Mouse (Mus musculus): ENCODE measurements around the gene Rad23a. TPM values are rescaled to one million over a fixed set of nuclear protein-coding genes. Genes with fewer than 3 reads are reported as not detected.

Rad23a gene
- 109 and 111 TPM in 2 replicates for polyA plus RNA-seq (2014; fragmentation: Nextera tagmentation; extraction: Ambion mirVana)

- Histone ChIP-seq H3K27me3 (replicated peaks; ENCODE audit: control insufficient read depth, insufficient read depth, low read length) (no peaks in the 10 kb centered on the region), H3K4me1 (ENCODE audit: control insufficient read depth, insufficient read depth, low read length) (peaks cover 27% of the 10 kb centered on the region; the same call in 1 of the 2 replicates), H3K36me3 (ENCODE audit: control insufficient read depth, insufficient read depth, low read length) (peaks cover 86% of the 10 kb centered on the region)
Measured at GRCm38 (mm10) chr8:84840248-84840999, at the start of gene Rad23a. Gene Rad23a, minus strand, starts transcription at chr8:84840665.

GRCm38 (mm10) chr8:84889141-84889540, 48.7 kb upstream of the Rad23a start:
- ATAC-seq (ENCODE audit: low read depth) = no peak
- no peak overlapping the region for H3K4me2 ChIP-seq (ENCODE audit: low read depth, low read length)
- no peak overlapping the region for H3K9ac ChIP-seq (ENCODE audit: low read depth, low read length)
- no peaks in the 10 kb centered on the region for H3K27me3 ChIP-seq (replicated peaks; ENCODE audit: control insufficient read depth, insufficient read depth, low read length)
- no peaks in the 10 kb centered on the region for H3K9me3 ChIP-seq (ENCODE audit: control insufficient read depth, low read length)
- WGBS = 100% methylated on average over 1 of the region's 1 CpGs
- DNase-seq (ENCODE audit: low spot score) = no peak
- H3K4me3 ChIP-seq (ENCODE audit: low read depth, low read length) = no peak overlapping the region
- H3K4me1 ChIP-seq (ENCODE audit: control insufficient read depth, insufficient read depth, low read length) = peaks cover 6% of the 10 kb centered on the region; the same call in 1 of the 2 replicates
- no peak overlapping the region for H3K27ac ChIP-seq (replicated peaks; ENCODE audit: low read depth, low read length)
- peaks cover 43% of the 10 kb centered on the region for H3K36me3 ChIP-seq (ENCODE audit: control insufficient read depth, insufficient read depth, low read length)

More at GRCm38 (mm10) chr8:84840248-84840999, at the start of gene Rad23a:
- Histone ChIP-seq H3K27ac (replicated peaks; ENCODE audit: low read depth, low read length) (peak within 1 kb of the TSS; percentile 88), H3K9ac (ENCODE audit: low read depth, low read length) (peak within 1 kb of the TSS; percentile 92), H3K4me3 (ENCODE audit: low read depth, low read length) (peak within 1 kb of the TSS; percentile 81), H3K9me3 (ENCODE audit: control insufficient read depth, low read length) (no peaks in the 10 kb centered on the region), H3K4me2 (ENCODE audit: low read depth, low read length) (peak within 1 kb of the TSS; percentile 62)
- peak; percentile 98 for DNase-seq (ENCODE audit: low spot score)
- under 1% methylated on average over 16 of the region's 55 CpGs for WGBS
- peak; percentile 94 for ATAC-seq (ENCODE audit: low read depth)

GRCm38 (mm10) chr8:84888280-84888679, 47.8 kb upstream of the Rad23a start:
- peaks cover 6% of the 10 kb centered on the region; the same call in 1 of the 2 replicates for H3K4me1 ChIP-seq (ENCODE audit: control insufficient read depth, insufficient read depth, low read length)
- DNase-seq (ENCODE audit: low spot score) (no peak), ATAC-seq (ENCODE audit: low read depth) (no peak)
- H3K4me3 ChIP-seq (ENCODE audit: low read depth, low read length) = no peak overlapping the region
- H3K9ac ChIP-seq (ENCODE audit: low read depth, low read length) = no peak overlapping the region
- no peaks in the 10 kb centered on the region for H3K9me3 ChIP-seq (ENCODE audit: control insufficient read depth, low read length)
- H3K27ac ChIP-seq (replicated peaks; ENCODE audit: low read depth, low read length) = no peak overlapping the region
- peaks cover 47% of the 10 kb centered on the region for H3K36me3 ChIP-seq (ENCODE audit: control insufficient read depth, insufficient read depth, low read length)
- 93% methylated on average over 3 of the region's 3 CpGs for WGBS
- no peaks in the 10 kb centered on the region for H3K27me3 ChIP-seq (replicated peaks; ENCODE audit: control insufficient read depth, insufficient read depth, low read length)
- no peak overlapping the region for H3K4me2 ChIP-seq (ENCODE audit: low read depth, low read length)

GRCm38 (mm10) chr8:84884728-84885127, 44.3 kb upstream of the Rad23a start:
- no peak overlapping the region for H3K27ac ChIP-seq (replicated peaks; ENCODE audit: low read depth, low read length)
- no peak overlapping the region for H3K4me2 ChIP-seq (ENCODE audit: low read depth, low read length)
- no peak overlapping the region for H3K4me3 ChIP-seq (ENCODE audit: low read depth, low read length)
- DNase-seq (ENCODE audit: low spot score) (no peak), ATAC-seq (ENCODE audit: low read depth) (no peak)
- no peak overlapping the region for H3K9ac ChIP-seq (ENCODE audit: low read depth, low read length)
- 91% methylated on average over 4 of the region's 4 CpGs for WGBS
- H3K4me1 ChIP-seq (ENCODE audit: control insufficient read depth, insufficient read depth, low read length) = no peaks in the 10 kb centered on the region
- no peaks in the 10 kb centered on the region for H3K9me3 ChIP-seq (ENCODE audit: control insufficient read depth, low read length)
- H3K27me3 ChIP-seq (replicated peaks; ENCODE audit: control insufficient read depth, insufficient read depth, low read length) = no peaks in the 10 kb centered on the region
- H3K36me3 ChIP-seq (ENCODE audit: control insufficient read depth, insufficient read depth, low read length) = peaks cover 38% of the 10 kb centered on the region

GRCm38 (mm10) chr8:84878915-84879314, 38.5 kb upstream of the Rad23a start:
- Histone ChIP-seq H3K9me3 (ENCODE audit: control insufficient read depth, low read length) (no peaks in the 10 kb centered on the region), H3K4me2 (ENCODE audit: low read depth, low read length) (no peak overlapping the region), H3K27me3 (replicated peaks; ENCODE audit: control insufficient read depth, insufficient read depth, low read length) (no peaks in the 10 kb centered on the region), H3K4me1 (ENCODE audit: control insufficient read depth, insufficient read depth, low read length) (no peaks in the 10 kb centered on the region), H3K4me3 (ENCODE audit: low read depth, low read length) (no peak overlapping the region), H3K9ac (ENCODE audit: low read depth, low read length) (no peak overlapping the region), H3K27ac (replicated peaks; ENCODE audit: low read depth, low read length) (no peak overlapping the region), H3K36me3 (ENCODE audit: control insufficient read depth, insufficient read depth, low read length) (peaks cover 4% of the 10 kb centered on the region)
- ATAC-seq (ENCODE audit: low read depth) = no peak
- 81% methylated on average over 1 of the region's 1 CpGs for WGBS
- DNase-seq (ENCODE audit: low spot score) = no peak

- no peak overlapping the region for H3K9ac ChIP-seq (ENCODE audit: low read depth, low read length)
- no peak for ATAC-seq (ENCODE audit: low read depth)
Measured at GRCm38 (mm10) chr8:84877297-84878035, 37.0 kb upstream of the Rad23a start.

GRCm38 (mm10) chr8:84874339-84874738, 33.9 kb upstream of the Rad23a start:
- 91% methylated on average over 3 of the region's 3 CpGs for WGBS
- Histone ChIP-seq H3K4me1 (ENCODE audit: control insufficient read depth, insufficient read depth, low read length) (peaks cover 14% of the 10 kb centered on the region), H3K4me3 (ENCODE audit: low read depth, low read length) (no peak overlapping the region), H3K4me2 (ENCODE audit: low read depth, low read length) (no peak overlapping the region), H3K27ac (replicated peaks; ENCODE audit: low read depth, low read length) (no peak overlapping the region), H3K36me3 (ENCODE audit: control insufficient read depth, insufficient read depth, low read length) (peaks cover 9% of the 10 kb centered on the region), H3K27me3 (replicated peaks; ENCODE audit: control insufficient read depth, insufficient read depth, low read length) (no peaks in the 10 kb centered on the region), H3K9ac (ENCODE audit: low read depth, low read length) (no peak overlapping the region), H3K9me3 (ENCODE audit: control insufficient read depth, low read length) (no peaks in the 10 kb centered on the region)
- ATAC-seq (ENCODE audit: low read depth) (no peak), DNase-seq (ENCODE audit: low spot score) (no peak)

More at GRCm38 (mm10) chr8:84877297-84878035, 37.0 kb upstream of the Rad23a start:
- Histone ChIP-seq H3K4me2 (ENCODE audit: low read depth, low read length) (no peak overlapping the region), H3K9me3 (ENCODE audit: control insufficient read depth, low read length) (no peaks in the 10 kb centered on the region), H3K4me1 (ENCODE audit: control insufficient read depth, insufficient read depth, low read length) (peaks cover 7% of the 10 kb centered on the region), H3K27ac (replicated peaks; ENCODE audit: low read depth, low read length) (no peak overlapping the region), H3K36me3 (ENCODE audit: control insufficient read depth, insufficient read depth, low read length) (no peaks in the 10 kb centered on the region; the same call in 1 of the 2 replicates), H3K27me3 (replicated peaks; ENCODE audit: control insufficient read depth, insufficient read depth, low read length) (no peaks in the 10 kb centered on the region), H3K4me3 (ENCODE audit: low read depth, low read length) (no peak overlapping the region)
- 68% methylated on average over 3 of the region's 3 CpGs for WGBS
- DNase-seq (ENCODE audit: low spot score) = peak; percentile 5

GRCm38 (mm10) chr8:84873016-84873415, 32.6 kb upstream of the Rad23a start:
- WGBS = 67% methylated on average over 4 of the region's 4 CpGs
- Histone ChIP-seq H3K9me3 (ENCODE audit: control insufficient read depth, low read length) (no peaks in the 10 kb centered on the region), H3K27me3 (replicated peaks; ENCODE audit: control insufficient read depth, insufficient read depth, low read length) (no peaks in the 10 kb centered on the region), H3K4me3 (ENCODE audit: low read depth, low read length) (peak overlapping the region; percentile 54), H3K36me3 (ENCODE audit: control insufficient read depth, insufficient read depth, low read length) (peaks cover 22% of the 10 kb centered on the region), H3K9ac (ENCODE audit: low read depth, low read length) (0 out of 2 replicates have a peak overlapping the region, but pooled peaks have one; percentile 67), H3K27ac (replicated peaks; ENCODE audit: low read depth, low read length) (no peak overlapping the region), H3K4me1 (ENCODE audit: control insufficient read depth, insufficient read depth, low read length) (peaks cover 14% of the 10 kb centered on the region), H3K4me2 (ENCODE audit: low read depth, low read length) (peak overlapping the region; percentile 99)
- ATAC-seq (ENCODE audit: low read depth) (no peak), DNase-seq (ENCODE audit: low spot score) (no peak)

Measured in embryonic facial prominence, embryonic 14.5 days (tissue).